Mouse (Mus musculus) CH12.LX (cell line): Measurements from ENCODE around the gene Gpr12. TPM values are rescaled to one million over a fixed set of nuclear protein-coding genes. Genes with fewer than 3 reads are reported as not detected.

ENCODE experiments used
- DNase-seq: peaks from one replicate; pipeline ENCODE4 v3.0.0-alpha.2; 2013; ENCODE audit errors: extremely low read depth
- H3K27ac ChIP-seq: 2 replicates; pipeline ENCODE4 v1.5.1; 2012; ENCODE audit warnings: low read depth, mild to moderate bottlenecking, control low read depth, moderate library complexity; ENCODE audit not compliant: insufficient read depth
- H3K27me3 ChIP-seq: replicated peaks from 2 replicates; pipeline ENCODE3; 2012; ENCODE audit warnings: inconsistent platforms
- H3K36me3 ChIP-seq, 2 experiments: replicated peaks in 1 of 2; 2 replicates each; pipeline versions ENCODE3 to v1.6.1; 2012; ENCODE audit warnings: inconsistent platforms in 1 of 2, low read length in 1 of 2, mild to moderate bottlenecking in 1 of 2, mixed read lengths in 1 of 2, moderate library complexity in 1 of 2; ENCODE audit not compliant: control insufficient read depth in 1 of 2, insufficient read depth in 1 of 2
- H3K4me1 ChIP-seq, 2 experiments: 2 replicates each; pipeline ENCODE4 v1.6.1; 2012; ENCODE audit warnings: inconsistent platforms in 1 of 2, moderate library complexity in 1 of 2; ENCODE audit not compliant: insufficient read depth in 2 of 2, control insufficient read depth in 1 of 2
- H3K4me2 ChIP-seq: 2 replicates; pipeline ENCODE4 v1.6.1; 2012; ENCODE audit warnings: low read depth, mild to moderate bottlenecking, control low read depth; ENCODE audit not compliant: poor library complexity, insufficient read depth, severe bottlenecking
- H3K4me3 ChIP-seq, 3 experiments: fragments of 150-350 bp in 1 of 3; sonication (generic) in 1 of 3; replicated peaks in 1 of 3; 2 replicates each; pipeline versions ENCODE3 to v1.5.1; 2011 to 2012; ENCODE audit warnings: low read depth in 2 of 3, low read length in 2 of 3, mild to moderate bottlenecking in 2 of 3, moderate library complexity in 2 of 3, control low read depth in 1 of 3, improper control_type of control experiment in 1 of 3, inconsistent platforms in 1 of 3, mixed read lengths in 1 of 3; ENCODE audit not compliant: poor library complexity in 1 of 3
- H3K79me2 ChIP-seq: replicated peaks from 2 replicates; pipeline ENCODE4 v1.6.1; 2012; ENCODE audit warnings: mild to moderate bottlenecking, moderate library complexity; ENCODE audit not compliant: control insufficient read depth, poor library complexity, insufficient read depth, severe bottlenecking; ENCODE audit errors: extremely low read depth
- H3K9ac ChIP-seq: 2 replicates; pipeline ENCODE4 v1.6.1; 2012; ENCODE audit warnings: low read depth, mild to moderate bottlenecking, control low read depth, moderate library complexity; ENCODE audit not compliant: insufficient read depth
- H3K9me3 ChIP-seq: replicated peaks from 2 replicates; pipeline ENCODE3; 2012; ENCODE audit warnings: low read length, inconsistent platforms, mixed read lengths
- BHLHE40 ChIP-seq: IDR thresholded peaks from 2 replicates; pipeline ENCODE4 v1.6.1; 2011; ENCODE audit warnings: mild to moderate bottlenecking, low read depth, low read length, improper control_type of control experiment
- CHD2 ChIP-seq: IDR thresholded peaks from 2 replicates; pipeline ENCODE4 v1.6.1; 2011; ENCODE audit warnings: low read length, improper control_type of control experiment
- CTCF ChIP-seq, 2 experiments: IDR thresholded peaks in 1 of 2; conservative IDR thresholded peaks in 1 of 2; 2 replicates each; pipeline ENCODE4 v1.5.1; 2011 to 2012; ENCODE audit warnings: low read depth in 2 of 2, low read length in 2 of 2, improper control_type of control experiment in 1 of 2, inconsistent platforms in 1 of 2, mild to moderate bottlenecking in 1 of 2, moderate library complexity in 1 of 2
- GABPA ChIP-seq: IDR thresholded peaks from 2 replicates; pipeline ENCODE4 v1.6.1; 2012; ENCODE audit warnings: low read depth, low read length, improper control_type of control experiment, inconsistent platforms; ENCODE audit not compliant: insufficient replicate concordance
- HCFC1 ChIP-seq: IDR thresholded peaks from 2 replicates; pipeline ENCODE4 v1.6.1; 2012; ENCODE audit warnings: low read depth, mild to moderate bottlenecking, inconsistent platforms, low read length, improper control_type of control experiment
- JUN ChIP-seq: IDR thresholded peaks from 2 replicates; pipeline ENCODE4 v1.6.1; 2011; ENCODE audit warnings: low read depth, mild to moderate bottlenecking, low read length, improper control_type of control experiment, moderate library complexity; ENCODE audit not compliant: insufficient read depth
- JUND ChIP-seq: conservative IDR thresholded peaks from 2 replicates; pipeline ENCODE4 v1.6.1; 2011; ENCODE audit warnings: low read depth, low read length, improper control_type of control experiment
- MAFK ChIP-seq: IDR thresholded peaks from 2 replicates; pipeline ENCODE4 v1.6.1; 2011; ENCODE audit warnings: low read length, improper control_type of control experiment; ENCODE audit not compliant: insufficient replicate concordance
- MAX ChIP-seq: IDR thresholded peaks from 2 replicates; pipeline ENCODE4 v1.6.1; 2011; ENCODE audit warnings: low read length, improper control_type of control experiment
- MAZ ChIP-seq: IDR thresholded peaks from 2 replicates; pipeline ENCODE4 v1.6.1; 2012; ENCODE audit warnings: low read depth, mild to moderate bottlenecking, inconsistent platforms, low read length, improper control_type of control experiment, moderate library complexity
- MXI1 ChIP-seq: IDR thresholded peaks from 2 replicates; pipeline ENCODE4 v1.6.1; 2011; ENCODE audit warnings: mild to moderate bottlenecking, low read depth, low read length, improper control_type of control experiment
- PAX5 ChIP-seq: IDR thresholded peaks from 2 replicates; pipeline ENCODE4 v1.6.1; 2012; ENCODE audit warnings: low read length, inconsistent platforms, mixed read lengths
- POLR2A ChIP-seq: IDR thresholded peaks from 2 replicates; pipeline ENCODE4 v1.6.1; 2011; ENCODE audit warnings: low read depth, mild to moderate bottlenecking, improper control_type of control experiment, low read length
- RAD21 ChIP-seq: IDR thresholded peaks from 2 replicates; pipeline ENCODE4 v1.6.1; 2011; ENCODE audit warnings: low read depth, mild to moderate bottlenecking, low read length, improper control_type of control experiment, moderate library complexity
- RCOR1 ChIP-seq: conservative IDR thresholded peaks from 2 replicates; pipeline ENCODE4 v1.6.1; 2012; ENCODE audit warnings: low read depth, mild to moderate bottlenecking, inconsistent platforms, low read length, improper control_type of control experiment
- SIN3A ChIP-seq: IDR thresholded peaks from 2 replicates; pipeline ENCODE4 v1.6.1; 2012; ENCODE audit warnings: low read length, improper control_type of control experiment, inconsistent platforms
- SMC3 ChIP-seq: IDR thresholded peaks from 2 replicates; pipeline ENCODE4 v1.6.1; 2011; ENCODE audit warnings: low read depth, low read length, improper control_type of control experiment
- TBP ChIP-seq: conservative IDR thresholded peaks from 2 replicates; pipeline ENCODE4 v1.6.1; 2011; ENCODE audit warnings: low read depth, low read length, improper control_type of control experiment
- TCF12 ChIP-seq: IDR thresholded peaks from 2 replicates; pipeline ENCODE4 v1.6.1; 2014; ENCODE audit warnings: low read depth, mild to moderate bottlenecking, inconsistent platforms, low read length, improper control_type of control experiment
- USF1 ChIP-seq: IDR thresholded peaks from 2 replicates; pipeline ENCODE4 v1.6.1; 2014; ENCODE audit warnings: low read depth, mild to moderate bottlenecking, inconsistent platforms, low read length, improper control_type of control experiment
- ZC3H11A ChIP-seq: IDR thresholded peaks from 2 replicates; pipeline ENCODE4 v1.6.1; 2012; ENCODE audit warnings: low read depth, mild to moderate bottlenecking, inconsistent platforms, low read length, improper control_type of control experiment
- ZKSCAN1 ChIP-seq: IDR thresholded peaks from 2 replicates; pipeline ENCODE4 v1.6.1; 2012; ENCODE audit warnings: low read depth, inconsistent platforms, low read length, improper control_type of control experiment, borderline replicate concordance
- ZNF384 ChIP-seq: IDR thresholded peaks from 2 replicates; pipeline ENCODE4 v1.6.1; 2012; ENCODE audit warnings: low read depth, low read length, improper control_type of control experiment, inconsistent platforms
- dilution Hi-C: fragments of 300-500 bp; cut with MboI; formaldehyde crosslinking; loops from 2 replicates; pipeline ENCODE4 v1.14.3; 2020; ENCODE audit warnings: low sequenced_read_pairs; ENCODE audit not compliant: extremely low pct_unique_long_range_greater_than_20kb, extremely low pct_ligation_motif_present
- in situ Hi-C: fragments of 300-500 bp; cut with MboI; formaldehyde crosslinking; loops from 3 replicates; pipeline ENCODE4 v1.14.3; 2019; ENCODE audit warnings: low sequenced_read_pairs, low pct_ligation_motif_present, low pct_unique_long_range_greater_than_20kb, mixed read lengths
- polyA plus RNA-seq: library from polyadenylated mRNA; unstranded; fragments of >175 nt; gene quantifications from 2 replicates; pipeline ENCODE4 v1.2.1, GENCODE M21; 2012; ENCODE audit warnings: low read depth; ENCODE audit not compliant: insufficient read length
- total RNA-seq, 2 experiments: library from RNA; depleted of rRNA; stranded (reverse); fragments of 300-350 nt in 1 of 2; fragments of >200 nt in 1 of 2; gene quantifications; 2 replicates each; pipeline ENCODE4 v1.2.3; 2012 to 2014

Gene Gpr12
- total and polyA plus RNA-seq, 3 experiments = not detected

GRCm38 (mm10) chr5:146592580-146592979, 7.5 kb upstream of the Gpr12 start:
- H3K79me2 ChIP-seq = no peaks in the 10 kb centered on the region
- no peak for DNase-seq
- TF ChIP-seq HCFC1 = no peak
- TF ChIP-seq JUN = no peak
- no peak for TF ChIP-seq SMC3
- TF ChIP-seq CTCF (conservative IDR thresholded peaks at IDR 0.05 in 1 of 2, IDR thresholded peaks at IDR 0.05 in 1 of 2; ENCODE audit: low read depth in 2 of 2, low read length in 2 of 2) = no peak
- no peak for TF ChIP-seq ZKSCAN1
- no peak for TF ChIP-seq MAFK
- TF ChIP-seq TCF12 = no peak
- no peak for TF ChIP-seq SIN3A
- TF ChIP-seq MAX = no peak
- TF ChIP-seq USF1 = no peak
- no peak for TF ChIP-seq MXI1
- peaks cover 3% of the 10 kb centered on the region for H3K9me3 ChIP-seq
- no peak overlapping the region for H3K4me2 ChIP-seq
- H3K27ac ChIP-seq = no peak overlapping the region
- dilution Hi-C loops (no loop called here), in situ Hi-C loops (no loop called here)
- no peaks in the 10 kb centered on the region for H3K36me3 ChIP-seq
- H3K4me3 ChIP-seq = no peak overlapping the region
- H3K9ac ChIP-seq = no peak overlapping the region
- no peaks in the 10 kb centered on the region for H3K27me3 ChIP-seq
- H3K4me1 ChIP-seq = peaks cover 15 to 28% of the 10 kb centered on the region in 2 experiments

- H3K4me1 ChIP-seq = peaks cover 9 to 18% of the 10 kb centered on the region in 2 experiments; a peak in 3 of 4 replicates
- no peak for DNase-seq
- H3K27me3 ChIP-seq = no peaks in the 10 kb centered on the region
- H3K79me2 ChIP-seq = no peaks in the 10 kb centered on the region
- H3K4me3 ChIP-seq = no peak overlapping the region
- no peak overlapping the region for H3K27ac ChIP-seq
- no peak overlapping the region for H3K4me2 ChIP-seq
- H3K36me3 ChIP-seq = no peaks in the 10 kb centered on the region
- peaks cover 3% of the 10 kb centered on the region for H3K9me3 ChIP-seq
- no peak overlapping the region for H3K9ac ChIP-seq
- in situ Hi-C loops (no loop called here), dilution Hi-C loops (no loop called here)
- no peak for TF ChIP-seq CHD2
- no peak for TF ChIP-seq JUND
- TF ChIP-seq MXI1 = no peak
- no peak for TF ChIP-seq CTCF (conservative IDR thresholded peaks at IDR 0.05 in 1 of 2, IDR thresholded peaks at IDR 0.05 in 1 of 2; ENCODE audit: low read depth in 2 of 2, low read length in 2 of 2)
- TF ChIP-seq POLR2A = no peak
- TF ChIP-seq PAX5 = no peak
- TF ChIP-seq RAD21 = no peak
- no peak for TF ChIP-seq MAFK
- TF ChIP-seq ZC3H11A = no peak
- TF ChIP-seq SIN3A = no peak
- TF ChIP-seq RCOR1 = no peak
- no peak for TF ChIP-seq MAZ
- no peak for TF ChIP-seq BHLHE40
- TF ChIP-seq MAX = no peak
- no peak for TF ChIP-seq ZNF384
- no peak for TF ChIP-seq TBP
- no peak for TF ChIP-seq GABPA
These were observed 6.6 kb upstream of the Gpr12 start for GRCm38 (mm10) chr5:146591636-146592035.
